Comparison of ENCODE assay signal across 15 mouse cellular contexts in the genomic region with DNA sequence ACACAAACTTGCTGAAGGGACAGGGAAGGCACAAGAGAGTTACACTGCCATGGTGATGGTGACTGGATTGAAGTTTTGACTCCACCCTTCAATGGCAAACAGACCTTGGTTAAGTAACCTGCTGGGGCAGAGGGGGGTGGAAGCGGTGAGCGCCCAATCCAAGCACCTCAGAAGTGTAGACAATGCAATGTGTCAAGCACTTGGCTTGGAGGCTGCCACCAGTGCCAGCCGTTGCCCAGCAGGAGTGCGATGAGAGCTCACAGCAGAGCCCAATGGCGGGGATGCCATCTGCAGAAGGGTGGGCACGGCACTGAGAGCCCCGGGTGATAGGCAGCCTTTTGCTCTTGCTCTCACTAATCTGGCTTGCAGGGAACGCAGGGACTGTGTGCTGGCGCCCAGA. TPM values are rescaled to one million over a fixed set of nuclear protein-coding genes. Genes with fewer than 3 reads are reported as not detected.
DNase-seq lines count a peak whose midpoint lies in the region; ATAC-seq and TF ChIP-seq lines count a peak whose summit lies in the region.
"Had no signal": no experiment of that assay in that cellular context is flagged by ENCODE, and none has a peak within 500 bp of the region (broad histone marks: within the 10 kb centered on the region; RNA-seq: fewer than 3 reads in every experiment).

No protein-coding gene starts in this region.

- H3K4me2 ChIP-seq in hindbrain, embryonic 16.5 days (ENCODE audit: low read length), result peak overlapping the region; percentile 14; the same call in 1 of the 2 replicates
- H3K4me2 ChIP-seq in hindbrain, embryonic 11.5 days (replicated peaks; ENCODE audit: low read depth, low read length), result no peak overlapping the region
- H3K4me2 ChIP-seq in lung, postnatal 0 days (replicated peaks; ENCODE audit: low read depth, low read length), result no peak overlapping the region
- H3K4me2 ChIP-seq: forebrain, embryonic 15.5 days; liver, embryonic 11.5 days had no signal

- 55% methylated on average over 8 of the region's 9 CpGs for WGBS in hindbrain, embryonic 16.5 days
- 86% methylated on average over 9 of the region's 9 CpGs for WGBS in hindbrain, embryonic 11.5 days
- 77% methylated on average over 9 of the region's 9 CpGs for WGBS in lung, postnatal 0 days

- no peaks in the 10 kb centered on the region for H3K9me3 ChIP-seq in hindbrain, embryonic 16.5 days (ENCODE audit: control insufficient read depth, low read length)
- no peaks in the 10 kb centered on the region for H3K9me3 ChIP-seq in hindbrain, embryonic 11.5 days (ENCODE audit: control insufficient read depth, low read length)
- H3K9me3 ChIP-seq in lung, postnatal 0 days (ENCODE audit: low read length), result no peaks in the 10 kb centered on the region
- H3K9me3 ChIP-seq: forebrain, embryonic 15.5 days; heart, embryonic 13.5 days; hindbrain, embryonic 10.5 days had no signal

- no peak for TF ChIP-seq EP300 in lung, postnatal 0 days (IDR thresholded peaks at IDR 0.05)

- ATAC-seq in hindbrain, embryonic 16.5 days, result no peak
- ATAC-seq in hindbrain, embryonic 11.5 days (ENCODE audit: low FRiP score), result no peak
- no peak for ATAC-seq in lung, postnatal 0 days
- no peak for ATAC-seq in megakaryocyte-erythroid progenitor cell, adult 5-6 weeks (replicated peaks; ENCODE audit: low FRiP score, low TSS enrichment, poor library complexity, severe bottlenecking)
- ATAC-seq: forebrain, embryonic 15.5 days had no signal

- no peaks in the 10 kb centered on the region for H3K36me3 ChIP-seq in hindbrain, embryonic 16.5 days (ENCODE audit: control insufficient read depth, insufficient read depth, low read length)
- no peaks in the 10 kb centered on the region for H3K36me3 ChIP-seq in hindbrain, embryonic 11.5 days (ENCODE audit: control insufficient read depth, insufficient read depth, low read length)
- no peaks in the 10 kb centered on the region for H3K36me3 ChIP-seq in lung, postnatal 0 days (ENCODE audit: insufficient read depth, low read length)
- H3K36me3 ChIP-seq: forebrain, embryonic 15.5 days; heart, embryonic 13.5 days; hindbrain, embryonic 10.5 days had no signal

- no peak overlapping the region for H3K27ac ChIP-seq in hindbrain, embryonic 16.5 days (ENCODE audit: low read depth, low read length)
- no peak overlapping the region for H3K27ac ChIP-seq in hindbrain, embryonic 11.5 days (ENCODE audit: low read depth, low read length)
- no peak overlapping the region for H3K27ac ChIP-seq in brown adipose tissue, adult 24 weeks (replicated peaks; ENCODE audit: low read depth, low read length)
- H3K27ac ChIP-seq in lung, postnatal 0 days (ENCODE audit: low read length), result no peak overlapping the region
- H3K27ac ChIP-seq: forebrain, embryonic 15.5 days; heart, embryonic 13.5 days; hindbrain, embryonic 10.5 days had no signal

- peak; percentile 51 to 55 for DNase-seq in cerebellum, postnatal 14 days
- DNase-seq in cerebellum, adult 8-10 months, result no peak
- no peak for DNase-seq in hindbrain, embryonic 11.5 days (ENCODE audit: low spot score)
- DNase-seq in lung, postnatal 0 days (ENCODE audit: low spot score), result peak; percentile 34
- DNase-seq: adrenal gland, adult 8-10 months; gastrocnemius, postnatal 25 days; kidney, adult 9 months; right cerebral cortex, postnatal 14 days had no signal

- no peak overlapping the region for H3K9ac ChIP-seq in hindbrain, embryonic 16.5 days (ENCODE audit: low read depth, low read length)
- H3K9ac ChIP-seq in hindbrain, embryonic 11.5 days (ENCODE audit: low read depth, low read length), result no peak overlapping the region
- no peak overlapping the region for H3K9ac ChIP-seq in lung, postnatal 0 days (replicated peaks; ENCODE audit: low read depth)
- H3K9ac ChIP-seq: forebrain, embryonic 15.5 days; heart, embryonic 13.5 days had no signal

- TF ChIP-seq CTCF in lung, postnatal 0 days (IDR thresholded peaks at IDR 0.05), result no peak

- peaks cover 16% of the 10 kb centered on the region for H3K4me1 ChIP-seq in hindbrain, embryonic 16.5 days (ENCODE audit: control insufficient read depth, insufficient read depth, low read depth, low read length)
- peaks cover 4% of the 10 kb centered on the region; the same call in 1 of the 2 replicates for H3K4me1 ChIP-seq in hindbrain, embryonic 11.5 days (replicated peaks; ENCODE audit: control insufficient read depth, insufficient read depth, low read length)
- H3K4me1 ChIP-seq in brown adipose tissue, adult 24 weeks (ENCODE audit: control insufficient read depth, insufficient read depth, insufficient read length, low read length), result peaks cover 40% of the 10 kb centered on the region
- peaks cover 15% of the 10 kb centered on the region; the same call in 1 of the 2 replicates for H3K4me1 ChIP-seq in lung, postnatal 0 days (ENCODE audit: insufficient read depth, low read depth, low read length)

- H3K4me3 ChIP-seq in hindbrain, embryonic 16.5 days (ENCODE audit: low read length), result no peak overlapping the region
- no peak overlapping the region for H3K4me3 ChIP-seq in hindbrain, embryonic 11.5 days (ENCODE audit: low read depth, low read length)
- H3K4me3 ChIP-seq in brown adipose tissue, adult 24 weeks (ENCODE audit: insufficient read depth, low read depth, low read length), result peak overlapping the region; percentile 9; the same call in 1 of the 2 replicates
- no peak overlapping the region for H3K4me3 ChIP-seq in lung, postnatal 0 days (ENCODE audit: low read depth, low read length)
- H3K4me3 ChIP-seq: forebrain, embryonic 15.5 days; heart, embryonic 13.5 days had no signal

- H3K27me3 ChIP-seq in hindbrain, embryonic 16.5 days (replicated peaks; ENCODE audit: control insufficient read depth, insufficient read depth, low read length), result peaks cover 11% of the 10 kb centered on the region
- H3K27me3 ChIP-seq in hindbrain, embryonic 11.5 days (ENCODE audit: control insufficient read depth, insufficient read depth, low read length), result peaks cover 22% of the 10 kb centered on the region
- peaks cover 8% of the 10 kb centered on the region; the same call in 1 of the 2 replicates for H3K27me3 ChIP-seq in lung, postnatal 0 days (replicated peaks; ENCODE audit: insufficient read depth, low read length)

RNA-seq across cellular contexts. Expression of a gene that starts 2.6 kb away (rescaled TPM):
- polyA plus RNA-seq in hindbrain, embryonic 16.5 days (2015; fragmentation: Nextera tagmentation; extraction: Ambion mirVana), result 10.1 TPM in 2 replicates
- 11.7 and 12.0 TPM in 2 replicates for polyA plus RNA-seq in hindbrain, embryonic 11.5 days (2014; fragmentation: Nextera tagmentation; extraction: Ambion mirVana)
- 24.3 and 32.5 TPM in 2 replicates for polyA plus RNA-seq in brown adipose tissue, adult 24 weeks (2012; ENCODE audit: insufficient read depth, insufficient read length, missing spikeins)
- 14.6 and 19.2 TPM in 2 replicates for polyA plus RNA-seq in lung, postnatal 0 days (2015; fragmentation: Nextera tagmentation; extraction: Ambion mirVana)
- total RNA-seq in megakaryocyte-erythroid progenitor cell, adult 5-6 weeks (2014; fragmentation: Nextera tagmentation), result 0.35 TPM in 1 of 2 replicates, not detected in the other
- not detected in 2 replicates for total RNA-seq in megakaryocyte-erythroid progenitor cell, adult 5-6 weeks (2017)

RNA-seq across cellular contexts. Expression of a gene that starts 56.6 kb away (rescaled TPM):
- polyA plus RNA-seq in hindbrain, embryonic 16.5 days (2015; fragmentation: Nextera tagmentation; extraction: Ambion mirVana), result 2.9 and 3.5 TPM in 2 replicates
- polyA plus RNA-seq in hindbrain, embryonic 11.5 days (2014; fragmentation: Nextera tagmentation; extraction: Ambion mirVana), result 2.1 and 2.8 TPM in 2 replicates
- polyA plus RNA-seq in brown adipose tissue, adult 24 weeks (2012; ENCODE audit: insufficient read depth, insufficient read length, missing spikeins), result 66.4 and 85.8 TPM in 2 replicates
- polyA plus RNA-seq in lung, postnatal 0 days (2015; fragmentation: Nextera tagmentation; extraction: Ambion mirVana), result 44.8 and 45.8 TPM in 2 replicates
- 12.9 and 16.8 TPM in 2 replicates for total RNA-seq in megakaryocyte-erythroid progenitor cell, adult 5-6 weeks (2014; fragmentation: Nextera tagmentation)
- 9.8 and 11.9 TPM in 2 replicates for total RNA-seq in megakaryocyte-erythroid progenitor cell, adult 5-6 weeks (2017)

Comparison
In these comparisons a context has a peak if more than half of its experiments do, and no peak if none do; other contexts are left out.
1. DNase-seq: peak in cerebellum, postnatal 14 days (2 of 2) and lung, postnatal 0 days (single experiment); none in cerebellum, adult 8-10 months (single experiment) and hindbrain, embryonic 11.5 days (single experiment).
2. RNA of a gene that starts 56.6 kb away (polyA plus RNA-seq): 66.4 to 85.8 TPM in brown adipose tissue, adult 24 weeks and 44.8 to 45.8 TPM in lung, postnatal 0 days; 2.9 to 3.5 TPM in hindbrain, embryonic 16.5 days and 2.1 to 2.8 TPM in hindbrain, embryonic 11.5 days; every median in the first group is over 10 times any median in the second.